Mouse (Mus musculus) neural tube, embryonic 10.5 days (tissue): ENCODE data around the gene E330009J07Rik.

Experiments used
- DNase-seq: peaks from one replicate; pipeline ENCODE4 v3.0.0-alpha.2; 2017; ENCODE audit warnings: low spot score; ENCODE audit errors: extremely low spot score

E330009J07Rik gene

DNA sequence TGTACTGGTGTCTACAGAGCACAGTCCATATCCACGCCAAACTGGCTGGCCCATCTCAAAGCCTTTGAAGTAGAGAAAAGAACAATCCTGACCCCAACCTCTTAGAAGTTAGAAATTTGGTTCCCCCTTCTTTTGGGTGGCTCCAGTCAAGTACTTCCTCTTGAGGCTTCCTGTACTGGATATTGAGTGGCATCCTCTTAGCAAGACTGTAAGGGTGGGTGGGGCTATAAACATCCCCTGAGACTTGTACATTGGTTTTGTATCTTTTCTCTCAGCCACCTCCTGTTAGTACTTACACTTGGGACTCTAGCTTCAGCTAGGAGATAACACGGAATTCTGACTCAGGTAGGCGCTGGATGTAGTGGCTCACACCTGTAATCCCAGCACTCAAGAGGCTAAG lies 5.7 kb downstream of the E330009J07Rik start:
- no peak for DNase-seq

DNA sequence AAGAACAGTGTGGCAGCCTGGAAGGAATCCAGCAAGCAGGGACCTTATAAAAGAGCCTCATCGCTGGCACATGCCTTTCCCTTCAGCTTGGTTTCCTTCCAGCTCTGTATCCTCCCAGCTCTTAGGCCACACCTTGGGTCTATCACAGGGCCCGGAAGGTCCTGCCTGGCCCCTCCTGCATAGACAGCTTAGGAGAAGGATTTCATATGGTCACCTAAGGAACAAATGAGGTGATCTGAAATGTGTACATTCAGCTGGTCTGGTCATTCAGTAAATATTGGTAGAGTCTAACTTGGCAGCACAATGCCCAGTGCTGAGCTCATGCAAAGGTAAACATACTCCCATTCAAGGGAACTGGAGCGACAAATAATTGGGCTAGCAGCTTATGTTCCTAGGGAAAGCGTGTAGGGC lies 6.4 kb downstream of the E330009J07Rik start:
- no peak for DNase-seq

DNA sequence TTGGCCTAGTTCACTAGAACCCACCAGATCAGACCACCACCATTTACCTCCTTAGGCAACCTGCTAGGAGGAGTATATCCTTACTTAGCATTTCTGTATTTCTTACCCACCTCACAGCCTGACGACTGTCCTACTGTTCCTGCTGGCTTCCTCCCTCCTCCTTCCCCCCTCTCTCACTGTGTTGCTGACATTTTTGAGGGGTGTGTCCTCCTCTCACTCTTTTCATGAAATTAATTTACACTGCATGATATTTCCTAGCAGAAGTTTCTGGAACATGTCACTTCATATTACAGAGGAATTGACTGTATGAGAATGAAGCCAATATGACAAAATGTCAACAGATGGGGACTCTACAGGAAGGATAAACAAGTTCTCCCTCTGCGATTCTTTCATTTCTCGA lies 7.2 kb downstream of the E330009J07Rik start:
- no peak for DNase-seq

DNA sequence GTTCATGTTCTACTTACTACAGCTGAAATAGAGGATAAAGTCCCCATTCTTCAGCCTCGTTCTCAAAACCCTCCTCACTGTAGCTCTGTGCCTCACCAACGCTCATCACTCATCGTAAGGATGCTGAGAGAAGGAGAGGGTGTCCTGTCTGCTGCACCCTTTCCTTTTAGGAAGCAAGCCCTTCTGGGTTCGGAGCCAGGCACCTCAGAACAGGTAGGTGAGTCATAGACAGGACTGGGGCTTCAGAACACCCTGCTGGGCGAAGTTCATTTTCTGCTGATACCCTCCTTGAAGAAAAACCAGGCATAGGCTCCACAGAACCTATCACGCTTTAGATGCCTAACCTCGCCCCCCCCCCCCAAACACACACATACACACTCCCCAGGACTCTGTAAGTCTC lies 8.5 kb downstream of the E330009J07Rik start:
- no peak for DNase-seq

DNA sequence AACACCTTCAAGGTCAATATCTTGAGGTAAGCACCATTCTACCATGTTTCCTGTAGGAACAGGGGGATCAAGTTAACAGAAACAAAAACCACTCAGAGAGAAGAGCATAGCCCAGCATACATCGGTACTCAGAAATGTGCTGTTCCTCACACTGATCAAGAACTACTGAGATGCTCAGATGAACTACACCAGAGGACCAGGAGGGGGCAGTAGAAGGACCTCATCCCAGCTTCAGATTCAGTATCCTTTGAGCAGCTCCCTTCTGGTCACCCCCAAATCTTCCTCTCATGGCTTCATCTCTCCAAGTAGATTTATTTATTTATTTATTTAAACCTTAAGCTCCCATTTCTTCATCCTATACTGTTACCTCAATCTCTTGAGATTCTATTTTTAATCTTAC lies 12.2 kb downstream of the E330009J07Rik start:
- peak; percentile 26 for DNase-seq

DNA sequence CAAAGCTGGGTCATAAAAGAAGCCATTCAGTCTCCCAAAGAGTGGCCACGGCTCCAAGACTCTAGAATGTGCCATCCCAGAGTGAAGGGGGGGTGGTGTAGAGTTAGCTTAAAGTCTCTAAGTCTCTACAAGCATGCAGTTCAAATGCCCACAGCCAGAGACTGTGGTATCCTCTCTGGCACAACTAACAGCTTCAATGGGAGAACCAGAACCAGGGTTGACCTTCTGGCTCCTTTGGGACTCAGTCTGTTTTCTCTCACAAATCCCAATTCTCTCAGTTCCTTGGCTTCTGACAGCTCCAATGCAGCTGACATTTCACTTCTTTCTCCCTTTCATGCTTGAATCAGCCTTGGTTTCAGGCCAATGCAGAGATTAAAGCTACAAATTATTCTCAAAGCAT lies 12.9 kb downstream of the E330009J07Rik start:
- DNase-seq, result no peak

DNA sequence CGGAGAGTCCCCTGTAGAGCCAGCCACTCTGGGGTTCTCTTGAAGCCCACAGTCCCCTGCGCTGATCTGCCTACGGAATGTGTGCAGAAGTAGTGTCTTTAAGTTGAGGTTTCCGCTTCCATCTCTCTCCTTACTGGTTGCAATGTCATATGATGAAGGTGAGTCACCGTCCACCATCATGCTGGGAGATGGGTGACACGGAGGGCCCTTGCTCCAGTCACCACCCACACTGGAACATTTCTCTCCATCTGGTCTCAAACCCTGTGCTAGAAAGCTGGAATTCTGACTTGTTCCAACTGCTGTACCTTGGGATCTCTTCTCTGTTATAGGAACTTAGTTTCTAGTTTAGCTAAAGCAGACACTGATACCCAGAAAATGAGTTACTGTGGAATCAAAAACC lies 14.8 kb downstream of the E330009J07Rik start:
- DNase-seq, result no peak

DNA sequence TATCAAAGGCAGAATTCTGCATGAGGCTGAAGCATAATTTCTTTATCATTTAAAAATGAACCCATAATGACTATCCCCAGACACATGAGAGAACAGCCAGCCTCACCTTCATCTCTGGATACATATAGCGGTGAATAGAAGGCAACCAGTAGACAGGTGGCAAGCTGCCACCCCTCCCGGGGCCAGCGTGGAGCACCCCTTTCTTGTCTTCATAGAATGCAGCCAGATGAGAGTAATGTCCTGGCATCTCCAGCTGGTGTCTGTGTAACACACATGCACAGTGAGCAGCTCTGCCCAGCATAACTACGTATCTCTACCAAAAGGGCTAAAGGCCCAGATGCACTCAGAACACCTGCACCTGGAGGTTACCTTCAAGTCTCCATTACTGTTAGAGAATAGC lies 17.5 kb downstream of the E330009J07Rik start:
- no peak for DNase-seq

DNA sequence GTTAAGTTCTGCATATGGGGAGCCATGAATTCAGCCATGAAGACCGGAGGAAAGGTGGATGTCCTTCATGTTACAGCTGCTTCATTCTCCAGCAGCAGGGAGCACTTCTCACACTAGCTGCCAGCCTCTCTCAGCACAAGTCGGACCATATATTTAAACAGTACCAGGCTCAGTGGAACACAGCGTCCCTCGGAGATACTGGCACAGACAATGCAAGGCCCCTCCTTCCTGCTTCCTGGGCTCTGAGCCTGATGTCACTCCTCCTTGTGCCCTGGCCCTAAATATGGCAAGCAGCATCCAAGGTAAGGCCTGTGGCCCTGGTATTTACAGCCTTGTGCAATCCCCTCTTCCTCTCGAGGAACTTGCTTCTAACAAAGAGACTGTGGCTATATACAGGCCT lies 20.1 kb downstream of the E330009J07Rik start:
- DNase-seq, result no peak

DNA sequence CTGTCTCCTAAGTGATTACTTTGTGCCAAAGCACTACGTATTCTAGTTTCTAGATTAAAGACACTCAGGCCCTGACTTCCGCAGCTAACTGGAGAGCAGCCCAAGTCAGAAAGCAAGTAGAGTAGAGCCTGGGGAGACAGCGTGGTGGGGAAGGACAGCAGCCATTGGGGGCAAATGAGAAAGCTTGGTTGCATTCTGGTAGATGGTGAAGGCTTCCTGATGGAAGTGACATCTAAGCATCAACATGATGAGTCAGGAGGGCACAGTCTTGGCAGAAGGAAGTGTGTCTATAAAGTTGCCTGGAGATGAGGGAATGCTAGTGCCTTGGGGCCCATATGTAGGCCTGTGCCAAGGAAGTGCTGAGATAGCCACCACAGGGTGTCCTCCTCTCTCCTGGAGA lies 22.4 kb downstream of the E330009J07Rik start:
- DNase-seq, result no peak

DNA sequence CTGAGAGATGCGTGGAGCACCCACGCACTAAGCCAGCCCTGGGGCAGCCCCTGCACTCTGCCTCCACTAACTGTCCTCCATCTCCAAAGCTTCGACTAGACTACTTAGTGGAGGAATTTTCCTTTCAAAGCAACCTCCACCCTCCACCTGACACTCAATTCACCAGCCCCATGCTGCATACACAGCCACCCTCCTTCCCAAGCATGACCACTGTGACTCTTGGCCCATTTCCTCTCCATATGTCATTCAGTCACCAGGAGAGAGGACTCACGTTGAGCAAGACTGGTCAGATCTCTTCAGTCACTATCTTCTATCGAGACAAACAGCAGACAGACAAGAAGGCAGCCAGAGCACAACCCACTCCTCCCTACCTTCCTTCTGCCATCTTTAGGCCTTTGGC lies 22.9 kb downstream of the E330009J07Rik start:
- DNase-seq, result no peak

DNA sequence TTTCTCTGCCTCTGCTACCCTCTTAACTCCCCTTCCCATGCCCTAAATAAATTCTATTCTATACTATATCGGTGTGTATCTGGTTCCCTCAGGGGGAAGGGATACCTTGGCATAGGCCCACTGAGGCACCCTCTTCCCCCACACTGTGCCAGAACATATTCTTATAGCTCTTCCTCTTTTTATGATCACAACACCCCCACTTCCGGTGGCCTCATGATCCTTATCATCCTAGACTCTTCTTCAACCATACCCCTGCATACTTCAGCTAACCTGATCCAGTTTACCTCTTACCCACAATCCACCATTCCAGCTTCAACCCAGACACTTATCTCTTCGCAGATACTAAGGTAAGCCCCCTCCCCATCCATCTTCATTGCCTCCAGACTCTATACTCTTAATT lies 24.9 kb downstream of the E330009J07Rik start:
- no peak for DNase-seq

DNA sequence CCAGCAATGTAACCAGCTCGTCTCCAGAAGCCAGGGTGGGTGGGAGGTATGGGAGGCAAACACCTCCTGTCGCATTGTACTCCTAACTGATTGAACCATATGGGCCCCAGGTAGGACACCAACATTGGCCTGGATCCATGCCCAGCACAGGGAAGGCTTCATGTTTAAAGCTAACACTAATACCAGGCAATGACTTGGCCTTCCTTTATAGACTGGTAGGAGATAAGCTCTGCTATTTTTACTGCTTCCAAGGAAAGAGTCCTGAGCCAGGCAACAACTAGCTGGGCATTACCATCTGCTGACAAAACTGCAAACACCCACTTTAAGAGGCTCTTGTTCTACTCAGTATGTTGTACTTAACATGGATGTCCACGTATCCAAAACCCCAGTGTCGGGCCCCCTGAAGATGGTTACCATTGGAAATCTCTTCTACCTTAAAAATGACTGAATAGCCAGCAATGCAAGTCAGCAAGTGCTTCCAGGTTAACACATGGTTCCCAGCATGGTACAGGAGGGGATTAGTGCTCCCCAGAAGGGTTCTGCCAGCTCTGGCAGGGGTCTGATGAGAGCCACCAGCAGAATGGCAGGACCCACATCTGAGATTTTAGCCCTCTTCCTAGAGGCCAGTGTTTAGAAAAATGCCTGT lies 32.2 kb downstream of the E330009J07Rik start:
- DNase-seq, result no peak

DNA sequence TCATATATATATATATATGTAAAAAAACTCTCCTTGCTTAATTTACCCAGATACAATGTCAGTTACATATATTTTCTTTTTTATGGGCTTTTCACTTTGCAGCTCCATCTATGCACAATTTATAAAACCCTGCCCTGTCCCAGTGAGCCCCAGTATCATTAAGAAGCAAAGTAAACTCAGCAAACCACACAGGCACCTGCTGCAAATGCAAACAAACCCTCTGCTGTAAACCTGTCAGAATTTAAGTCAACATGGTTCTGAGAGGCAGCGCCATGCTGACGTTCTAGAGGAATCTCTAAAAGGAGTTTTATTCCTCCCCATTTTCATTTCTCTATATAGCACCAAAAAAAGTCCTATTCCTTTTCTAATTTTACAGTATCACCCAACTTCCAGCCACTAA lies 33.9 kb downstream of the E330009J07Rik start:
- no peak for DNase-seq

DNA sequence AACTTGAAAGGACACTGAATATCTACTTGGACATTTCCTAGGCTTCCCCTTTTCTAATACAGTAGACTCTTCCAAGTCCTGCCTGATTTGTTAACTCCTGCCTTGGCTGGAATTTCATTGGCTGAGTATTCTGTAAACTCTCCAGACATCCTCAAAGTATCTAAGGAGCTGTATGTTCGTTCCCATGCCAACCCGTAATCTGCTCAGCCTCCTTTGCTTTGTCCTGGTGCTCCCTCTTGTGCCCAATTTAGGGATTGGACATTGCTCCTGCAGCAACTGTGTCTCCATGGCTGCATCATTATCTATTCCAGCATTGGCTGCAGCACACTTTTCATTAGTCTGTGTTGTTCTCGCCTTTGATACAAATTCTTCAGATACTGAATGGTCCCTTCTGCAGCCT lies 42.7 kb downstream of the E330009J07Rik start:
- DNase-seq, result peak; percentile 40

DNA sequence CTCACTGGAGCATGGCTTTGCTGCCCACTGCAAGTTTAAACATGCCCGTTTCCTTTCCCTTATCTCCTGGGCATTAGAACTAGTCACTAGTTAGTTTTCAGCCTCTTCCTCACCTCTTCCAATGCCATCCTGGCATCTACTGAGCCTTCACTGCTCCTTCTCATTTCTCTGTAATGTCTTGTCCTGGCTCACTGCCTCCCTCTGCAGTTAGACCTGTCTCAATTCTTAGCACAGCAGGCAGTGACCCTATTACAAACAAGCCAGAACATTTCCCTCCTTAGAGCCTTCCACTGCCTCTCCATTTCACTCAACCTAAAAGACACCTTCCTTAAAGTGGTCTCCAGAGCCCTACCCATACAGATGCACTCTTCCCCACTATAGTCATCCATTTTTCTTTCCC lies 45.0 kb downstream of the E330009J07Rik start:
- DNase-seq, result no peak

DNA sequence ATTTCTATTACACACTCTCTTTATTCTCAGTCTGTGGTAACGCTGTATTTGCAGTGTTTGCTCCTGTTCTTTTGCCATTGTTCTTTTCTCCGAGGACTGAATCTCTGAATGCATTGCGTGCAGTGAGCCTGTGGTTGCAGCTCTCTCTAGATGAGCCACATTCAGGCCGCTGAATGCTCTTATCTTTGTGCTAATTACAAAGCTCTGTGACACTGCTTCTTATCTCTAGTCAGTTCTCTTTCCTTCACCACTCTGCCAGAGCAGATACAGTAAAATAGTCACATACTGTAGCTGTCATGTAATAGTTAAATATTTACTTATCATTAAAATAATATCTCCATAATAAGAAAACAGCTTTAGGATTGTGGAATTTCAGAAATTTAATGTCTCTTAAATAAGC lies 47.3 kb downstream of the E330009J07Rik start:
- no peak for DNase-seq

DNA sequence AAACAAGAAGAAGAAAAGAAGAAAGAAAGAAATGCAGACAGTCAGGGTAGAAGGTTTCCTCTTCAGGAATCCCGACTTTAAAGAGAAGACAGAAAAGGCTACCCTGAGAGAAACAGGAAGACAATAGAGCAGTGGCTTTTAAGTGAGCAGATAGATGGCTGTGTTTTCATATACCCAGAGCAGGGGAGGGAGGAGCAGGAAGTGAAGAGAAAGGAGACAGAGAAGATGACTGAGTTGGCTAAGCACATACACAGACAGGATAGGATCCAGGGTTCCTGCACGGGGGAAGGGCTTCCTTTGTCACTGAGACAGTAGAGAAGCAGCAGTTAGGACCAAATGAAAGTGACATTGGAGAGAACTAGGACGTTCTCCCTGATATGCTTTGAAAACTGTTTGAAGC lies 50.3 kb downstream of the E330009J07Rik start:
- no peak for DNase-seq

DNA sequence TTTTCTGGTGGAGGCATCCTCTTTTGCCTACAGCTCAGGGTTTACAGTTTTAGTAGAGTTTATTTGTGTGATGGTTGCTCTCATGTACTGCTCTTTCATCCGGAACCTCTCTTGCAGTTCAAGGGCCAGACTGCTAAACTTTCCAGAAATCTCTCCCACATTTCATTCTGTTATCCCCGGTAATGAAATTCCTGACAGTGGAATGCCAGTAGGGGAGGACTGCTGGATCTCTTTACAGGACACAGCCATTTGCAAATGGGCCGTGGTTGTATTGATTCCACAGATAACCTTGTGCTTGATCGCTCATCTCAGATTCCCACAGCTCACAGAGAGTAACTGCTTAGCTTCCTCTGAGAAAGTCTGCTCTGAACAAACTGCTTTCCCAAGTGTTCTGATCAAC lies 54.0 kb downstream of the E330009J07Rik start:
- DNase-seq, result no peak

DNA sequence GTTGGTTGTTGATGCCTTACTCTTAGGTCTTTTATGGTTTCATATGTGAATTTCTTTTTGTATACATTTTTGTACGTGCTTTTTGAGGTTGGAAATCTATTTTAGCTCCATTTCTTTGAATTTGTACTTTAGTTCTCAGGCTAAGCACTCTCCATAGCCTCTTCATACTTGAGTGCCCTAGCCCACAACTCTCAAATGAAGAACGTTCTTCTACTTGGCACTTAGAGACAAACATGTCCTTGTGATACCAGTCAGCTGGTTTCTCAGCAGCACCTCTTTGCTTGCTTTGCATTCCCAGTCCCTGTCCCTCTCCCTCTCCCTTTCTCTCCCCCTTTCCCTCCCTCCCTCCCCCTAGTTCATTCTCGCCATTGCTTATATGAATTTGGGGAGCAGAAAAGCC lies 55.8 kb downstream of the E330009J07Rik start:
- no peak for DNase-seq

DNA sequence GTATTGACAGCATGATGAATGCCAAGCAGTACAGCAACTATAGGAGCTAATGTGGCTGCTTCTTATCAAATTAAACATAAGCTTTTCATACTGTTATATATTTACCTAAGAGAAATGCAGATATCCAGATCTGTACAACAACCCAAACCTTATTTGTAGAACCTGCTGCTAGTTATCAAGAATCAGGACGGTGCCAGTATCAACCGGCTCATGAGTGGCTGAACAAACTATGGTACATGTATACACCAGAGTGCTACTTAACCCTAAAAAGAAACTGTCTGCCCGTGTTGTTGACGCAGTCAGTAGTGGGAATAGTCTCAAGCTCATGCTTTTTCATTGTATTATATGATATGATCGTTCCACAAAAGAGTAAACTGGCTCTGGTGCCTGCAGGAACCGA lies 64.9 kb downstream of the E330009J07Rik start:
- no peak for DNase-seq

DNA sequence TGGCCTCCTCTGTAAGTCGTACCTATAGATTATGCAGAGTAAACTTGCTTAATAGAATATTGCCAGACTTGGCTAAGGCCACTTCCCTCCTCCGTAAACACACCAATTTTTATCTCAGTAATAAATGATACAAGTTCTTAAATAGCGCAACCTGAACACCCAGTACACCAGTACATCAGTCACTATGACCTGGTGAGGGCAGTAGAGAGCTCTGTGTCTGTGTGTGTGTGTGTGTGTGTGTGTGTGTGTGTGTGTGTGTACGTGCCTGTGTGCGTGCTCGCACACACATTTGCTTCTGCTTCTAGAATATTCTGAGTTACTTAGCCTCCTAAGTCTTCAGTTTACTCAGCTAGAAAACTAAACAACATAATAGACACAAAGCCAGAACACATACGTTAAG lies 82.6 kb downstream of the E330009J07Rik start:
- no peak for DNase-seq
